Mouse (Mus musculus) ES-Bruce4 (cell line): Measurements from ENCODE around the gene Gm48552.

Source experiments
- CTCF ChIP-seq: IDR thresholded peaks from one replicate; pipeline ENCODE4 v1.8.1; 2011; ENCODE audit warnings: low read depth, low read length
- EP300 ChIP-seq: IDR thresholded peaks from 2 replicates; pipeline ENCODE4 v1.6.1; 2011; ENCODE audit warnings: low read depth, low read length; ENCODE audit not compliant: insufficient read depth

DNA sequence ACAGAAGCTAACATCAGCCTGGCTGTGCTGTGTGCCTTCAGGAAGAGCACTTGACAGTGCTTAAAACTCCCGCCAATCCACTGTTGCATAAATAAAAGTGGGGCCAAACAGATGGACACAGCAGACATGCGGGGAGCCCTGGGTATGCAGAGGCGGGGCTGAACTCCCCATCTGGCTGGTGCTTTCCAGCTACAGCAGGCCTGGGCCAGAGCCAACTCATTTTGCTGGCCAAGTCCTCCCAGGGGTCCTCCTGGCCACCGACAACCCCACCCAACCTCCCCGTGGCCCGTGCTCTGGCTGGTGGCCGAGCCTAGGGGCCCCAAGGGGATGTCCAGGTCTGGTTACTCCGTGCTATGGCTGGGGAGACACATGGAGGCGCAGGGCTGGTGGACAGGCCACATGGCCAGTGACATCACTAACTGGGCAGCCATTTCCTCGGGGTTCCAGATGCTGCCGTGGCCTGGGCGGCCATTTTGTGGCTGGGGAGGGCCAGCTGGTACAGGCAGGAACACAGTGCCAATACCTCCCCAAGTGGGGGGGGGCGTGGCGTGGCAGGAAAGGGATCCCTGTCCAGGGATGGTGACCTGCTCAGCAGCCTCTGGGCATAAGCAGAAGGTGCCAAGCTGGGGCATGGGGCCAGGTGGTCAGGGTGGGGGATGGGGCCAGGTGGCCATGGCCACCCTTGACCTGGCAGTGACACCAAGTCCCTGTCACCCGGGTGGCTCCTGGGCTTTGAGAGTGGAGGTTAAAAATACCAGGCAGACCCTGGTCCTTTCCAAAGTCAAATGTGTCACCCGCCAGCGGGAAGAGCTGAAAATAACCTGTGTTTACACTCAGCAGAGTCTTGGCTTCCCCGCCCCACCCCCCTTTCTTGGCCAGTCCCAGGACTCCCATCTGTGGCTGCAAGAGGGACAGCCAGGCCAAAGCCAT, 22.9 kb downstream of the Gm48552 start:
- TF ChIP-seq CTCF: no peak
- TF ChIP-seq EP300: no peak
